Mouse (Mus musculus): ENCODE data around the gene Cep19. TPM values are rescaled to one million over a fixed set of nuclear protein-coding genes. Genes with fewer than 3 reads are reported as not detected.
"Not testable (repeated sequence)": the region's sequence is repeated elsewhere in the genome, so short reads cannot be mapped to it uniquely, and the experiment has no call there.

Cep19 gene
- polyA plus RNA-seq (2016; fragmentation: Nextera tagmentation; extraction: Ambion mirVana) = 39.7 and 43.8 TPM in 2 replicates

DNA sequence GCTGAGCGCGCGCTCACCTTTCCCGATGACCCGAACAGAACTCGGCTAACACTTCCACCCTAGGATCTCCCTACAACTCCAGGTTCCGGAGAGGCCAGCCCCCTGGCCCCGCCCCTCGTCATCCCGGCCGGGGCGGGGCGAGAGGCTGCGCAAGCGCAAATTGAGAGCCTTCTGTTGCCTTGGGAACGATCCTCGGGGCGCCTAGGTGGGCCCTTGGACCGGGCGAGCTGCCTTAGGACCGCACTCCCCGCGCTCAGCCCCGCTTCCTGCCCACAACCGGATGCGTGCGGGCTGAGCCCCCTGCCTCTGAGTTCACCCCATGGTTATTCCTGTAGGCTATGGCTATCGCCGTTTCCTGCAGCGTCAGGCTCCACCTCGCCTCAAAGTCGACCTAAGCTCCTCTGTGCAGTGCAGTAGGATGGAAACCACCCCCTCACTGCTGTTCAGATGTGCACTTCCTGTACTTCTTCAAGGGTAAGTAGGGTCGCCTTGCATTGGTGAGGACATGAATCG is at the start of gene Cep19, which contains the start of gene Pigx:
Cep19 (plus strand) TSS at position 163 of the 513 bp plus-strand sequence.
Pigx (minus strand) TSS at position 103 of the 513 bp plus-strand sequence.
- peak within 1 kb of the TSS; percentile 89 for H3K9ac ChIP-seq
- H3K4me3 ChIP-seq (replicated peaks) = peak within 1 kb of the TSS; percentile 95
- H3K4me1 ChIP-seq = peaks cover 15% of the 10 kb centered on the region
- H3K4me2 ChIP-seq = peak within 1 kb of the TSS; percentile 80
- peak; percentile 98 for ATAC-seq (ENCODE audit: low FRiP score)
- peak within 1 kb of the TSS; percentile 83 for H3K27ac ChIP-seq
- peaks cover 35% of the 10 kb centered on the region for H3K36me3 ChIP-seq (replicated peaks)
- H3K27me3 ChIP-seq = no peaks in the 10 kb centered on the region
- under 1% methylated on average over 34 of the region's 34 CpGs for WGBS
- no peaks in the 10 kb centered on the region for H3K9me3 ChIP-seq

DNA sequence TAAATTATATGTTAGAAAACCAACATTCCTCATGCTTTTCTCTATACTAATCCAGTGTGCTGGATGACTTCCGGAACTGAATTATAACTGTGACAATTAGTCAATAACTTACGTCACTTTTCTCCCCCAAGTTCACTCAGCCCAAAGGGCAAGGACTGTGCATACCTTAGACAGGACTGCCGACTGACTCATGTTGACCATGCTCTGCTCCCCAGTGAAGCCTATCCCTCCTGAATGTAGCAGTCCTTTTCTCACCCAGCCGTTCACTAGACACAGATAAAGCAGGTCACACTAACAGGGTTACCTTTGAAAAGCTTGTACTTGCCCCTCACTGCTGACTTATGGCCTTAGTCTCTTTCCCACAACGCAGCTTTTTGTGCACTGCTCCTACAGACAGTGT is 40.8 kb upstream of the Cep19 start:
- no peaks in the 10 kb centered on the region; the same call in 1 of the 2 replicates for H3K4me1 ChIP-seq
- H3K4me3 ChIP-seq (replicated peaks) = no peak overlapping the region
- no peak overlapping the region for H3K4me2 ChIP-seq
- no peak overlapping the region for H3K27ac ChIP-seq
- no peaks in the 10 kb centered on the region for H3K9me3 ChIP-seq
- H3K9ac ChIP-seq = no peak overlapping the region
- no peaks in the 10 kb centered on the region for H3K36me3 ChIP-seq (replicated peaks)
- ATAC-seq (ENCODE audit: low FRiP score) = no peak
- 87% methylated on average over 5 of the region's 5 CpGs for WGBS
- no peaks in the 10 kb centered on the region for H3K27me3 ChIP-seq

DNA sequence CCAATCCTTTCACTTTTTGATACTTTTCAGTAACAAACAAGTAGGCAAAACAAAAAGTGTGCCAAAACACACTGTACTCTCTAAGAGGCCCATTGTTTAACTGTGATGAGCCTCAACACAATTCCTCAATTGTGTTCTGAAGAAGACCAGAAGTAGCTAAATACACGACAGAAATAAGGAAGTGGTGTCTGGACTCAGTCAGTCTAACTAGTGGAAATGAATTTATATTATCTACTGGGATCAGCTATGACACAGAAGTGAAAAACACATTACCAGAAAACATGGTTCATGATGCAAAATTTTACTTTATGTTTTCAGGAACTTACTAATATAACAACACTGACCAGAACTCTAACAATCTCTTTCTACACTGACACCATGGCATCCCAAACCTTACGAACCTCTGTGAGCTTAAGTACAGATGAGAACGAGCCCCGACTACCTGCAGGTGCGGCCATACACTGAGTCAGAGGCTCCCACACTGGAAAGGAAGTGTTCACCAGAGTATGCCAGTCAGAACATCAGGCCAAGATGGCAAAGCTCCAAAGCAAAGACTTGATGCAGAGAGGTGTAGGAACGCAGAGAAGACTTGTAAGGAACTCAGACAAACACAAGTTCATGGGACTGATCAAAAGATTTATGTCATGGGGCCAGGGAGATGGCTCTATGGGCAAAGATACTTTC is 39.6 kb upstream of the Cep19 start:
- H3K9ac ChIP-seq = no peak overlapping the region
- no peak overlapping the region for H3K4me3 ChIP-seq (replicated peaks)
- H3K27ac ChIP-seq = no peak overlapping the region
- no peaks in the 10 kb centered on the region for H3K36me3 ChIP-seq (replicated peaks)
- H3K27me3 ChIP-seq = no peaks in the 10 kb centered on the region
- no peak overlapping the region for H3K4me2 ChIP-seq
- no peaks in the 10 kb centered on the region for H3K9me3 ChIP-seq
- ATAC-seq (ENCODE audit: low FRiP score) = no peak
- 77% methylated on average over 6 of the region's 6 CpGs for WGBS
- H3K4me1 ChIP-seq = no peaks in the 10 kb centered on the region; the same call in 1 of the 2 replicates

DNA sequence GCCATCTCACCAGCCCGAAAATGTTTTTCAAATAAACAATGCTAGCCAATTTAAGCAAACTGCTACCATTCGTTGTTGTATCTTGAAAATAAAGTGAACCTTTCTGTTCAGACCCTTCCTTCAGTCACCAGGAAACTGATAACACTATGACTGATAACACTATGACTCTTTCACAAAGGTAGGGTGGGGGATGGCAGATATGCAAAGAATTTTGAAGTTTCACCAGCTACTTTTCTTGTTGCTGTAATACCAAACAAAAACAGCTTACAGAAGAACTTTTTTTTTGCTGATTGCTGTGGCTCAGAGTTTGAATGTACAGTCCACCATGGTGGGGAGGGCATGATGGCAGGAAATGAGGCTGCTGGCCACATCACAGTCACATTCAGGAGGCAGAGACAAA is 37.4 kb upstream of the Cep19 start:
- no peaks in the 10 kb centered on the region for H3K9me3 ChIP-seq
- no peaks in the 10 kb centered on the region for H3K27me3 ChIP-seq
- no peak overlapping the region for H3K9ac ChIP-seq
- ATAC-seq (ENCODE audit: low FRiP score) = no peak
- no peak overlapping the region for H3K27ac ChIP-seq
- 88% methylated on average over 2 of the region's 2 CpGs for WGBS
- no peak overlapping the region for H3K4me2 ChIP-seq
- H3K4me1 ChIP-seq = no peaks in the 10 kb centered on the region; the same call in 1 of the 2 replicates
- no peak overlapping the region for H3K4me3 ChIP-seq (replicated peaks)
- H3K36me3 ChIP-seq (replicated peaks) = no peaks in the 10 kb centered on the region

DNA sequence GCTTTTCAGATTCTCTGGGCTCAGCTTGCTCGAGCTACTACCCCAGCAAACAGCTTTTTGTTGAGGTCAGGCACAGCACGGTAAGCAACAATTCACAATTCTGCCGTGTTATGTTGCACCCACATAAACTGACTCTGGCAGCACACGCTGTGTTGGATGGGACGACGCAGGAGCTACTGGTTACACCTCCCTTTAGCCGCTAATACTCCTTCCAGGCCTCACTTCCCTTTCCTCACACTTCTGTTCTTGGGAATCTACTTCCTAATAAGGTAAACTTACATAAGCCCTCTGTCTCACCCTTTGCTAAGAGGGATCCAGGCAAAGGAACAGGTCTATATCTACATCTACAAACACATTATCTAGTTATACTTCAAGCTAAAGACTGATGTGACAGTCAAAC is 35.7 kb upstream of the Cep19 start:
- no peaks in the 10 kb centered on the region for H3K36me3 ChIP-seq (replicated peaks)
- no peak overlapping the region for H3K4me3 ChIP-seq (replicated peaks)
- H3K4me1 ChIP-seq = no peaks in the 10 kb centered on the region; the same call in 1 of the 2 replicates
- no peak overlapping the region for H3K27ac ChIP-seq
- no peak overlapping the region for H3K4me2 ChIP-seq
- no peaks in the 10 kb centered on the region for H3K9me3 ChIP-seq
- ATAC-seq (ENCODE audit: low FRiP score) = no peak
- H3K9ac ChIP-seq = no peak overlapping the region
- no peaks in the 10 kb centered on the region for H3K27me3 ChIP-seq
- 90% methylated on average over 7 of the region's 7 CpGs for WGBS

DNA sequence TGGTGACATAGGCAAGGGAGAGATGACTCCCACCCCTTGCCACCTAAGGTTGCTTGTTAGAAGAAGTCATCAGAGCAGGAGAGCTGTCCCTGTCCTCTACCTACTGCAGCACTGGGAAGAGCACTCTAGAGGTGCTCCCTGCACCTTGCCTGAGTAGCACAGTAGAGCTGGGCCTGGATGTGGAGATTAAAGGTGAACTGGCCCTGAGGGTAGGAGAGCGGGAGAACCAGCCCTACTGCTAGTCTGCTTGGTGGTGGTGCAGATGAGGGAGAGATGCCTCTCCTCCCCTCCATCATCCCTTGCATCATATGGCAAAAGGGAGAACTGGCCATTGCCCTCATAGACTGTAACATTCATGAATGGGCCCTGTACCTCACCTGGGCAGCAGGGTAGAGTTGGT is 32.7 kb upstream of the Cep19 start:
- no peak for ATAC-seq (ENCODE audit: low FRiP score)
- no peak overlapping the region for H3K4me2 ChIP-seq
- H3K27ac ChIP-seq = no peak overlapping the region
- no peaks in the 10 kb centered on the region for H3K9me3 ChIP-seq
- no peaks in the 10 kb centered on the region; the same call in 1 of the 2 replicates for H3K4me1 ChIP-seq
- H3K27me3 ChIP-seq = no peaks in the 10 kb centered on the region
- H3K36me3 ChIP-seq (replicated peaks) = no peaks in the 10 kb centered on the region
- 85% methylated on average over 1 of the region's 1 CpGs for whole genome bisulfite sequencing
- H3K4me3 ChIP-seq (replicated peaks) = no peak overlapping the region
- no peak overlapping the region for H3K9ac ChIP-seq

DNA sequence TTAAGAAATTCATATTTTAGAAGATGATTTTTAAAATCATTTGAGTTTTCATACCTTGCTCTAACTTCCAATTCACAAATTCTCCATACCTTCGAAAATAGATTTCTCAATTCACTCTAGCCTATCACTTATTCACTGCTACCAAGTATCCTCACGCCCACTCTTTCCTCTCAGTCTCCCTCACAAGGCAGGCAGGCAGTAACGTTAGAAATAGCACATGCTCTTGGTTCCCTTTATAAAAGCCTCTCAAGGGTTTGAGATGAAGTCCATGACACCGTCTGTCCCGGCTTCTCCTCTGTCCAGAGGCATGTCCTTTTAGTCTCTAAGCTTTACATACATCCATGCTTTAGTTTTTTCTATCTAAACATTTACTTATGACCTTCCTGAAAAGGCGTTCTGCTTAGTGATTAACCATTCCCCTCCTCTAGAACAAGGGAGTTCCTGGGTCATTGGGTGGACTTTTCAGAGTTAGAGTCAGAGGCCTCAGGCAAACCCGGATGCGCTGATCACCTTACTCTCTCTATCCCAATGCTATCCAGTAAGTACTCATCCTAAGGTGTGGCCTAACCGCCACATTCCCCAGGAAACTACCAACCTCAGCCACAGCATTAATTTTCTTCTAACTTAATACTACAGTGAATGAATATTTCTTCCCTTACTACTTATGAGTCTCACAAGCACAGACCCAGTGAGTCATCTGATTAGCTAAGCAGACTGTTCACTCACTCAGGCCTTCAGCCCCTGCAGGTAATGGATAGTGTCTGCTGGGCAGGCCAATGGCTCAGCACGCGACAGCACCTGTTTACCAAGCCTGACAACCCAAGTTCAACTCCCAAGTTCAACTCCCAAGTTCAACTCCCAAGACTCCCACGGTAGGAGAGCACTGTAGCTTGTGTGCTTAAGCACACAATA is 31.0 kb upstream of the Cep19 start:
- H3K36me3 ChIP-seq (replicated peaks) = no peaks in the 10 kb centered on the region
- no peaks in the 10 kb centered on the region for H3K27me3 ChIP-seq
- WGBS = 85% methylated on average over 12 of the region's 12 CpGs
- no peak overlapping the region for H3K9ac ChIP-seq
- no peak overlapping the region for H3K27ac ChIP-seq
- H3K4me3 ChIP-seq (replicated peaks) = no peak overlapping the region
- ATAC-seq (ENCODE audit: low FRiP score) = no peak
- H3K4me2 ChIP-seq = no peak overlapping the region
- H3K9me3 ChIP-seq = no peaks in the 10 kb centered on the region
- no peaks in the 10 kb centered on the region; the same call in 1 of the 2 replicates for H3K4me1 ChIP-seq

DNA sequence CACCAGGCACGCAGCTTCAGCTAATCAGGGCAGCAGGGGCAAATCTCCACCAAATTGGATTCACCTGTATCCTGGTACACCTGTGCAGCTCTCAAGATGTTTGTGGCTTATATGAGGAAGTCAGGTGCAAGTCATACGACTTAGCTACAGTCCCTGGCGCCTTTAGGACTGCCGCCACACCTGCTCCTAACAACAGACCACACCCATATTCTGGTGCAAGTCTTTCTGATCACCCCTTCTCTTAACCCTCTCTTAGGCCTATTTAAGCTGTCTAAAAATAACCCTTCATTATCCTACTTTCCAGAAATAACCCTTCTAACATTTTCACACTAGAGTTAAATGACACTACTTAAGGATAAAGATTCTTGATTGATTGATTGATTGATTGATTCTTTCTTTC is 29.5 kb upstream of the Cep19 start:
- ATAC-seq (ENCODE audit: low FRiP score); H3K4me2 ChIP-seq: not testable (repeated sequence)

DNA sequence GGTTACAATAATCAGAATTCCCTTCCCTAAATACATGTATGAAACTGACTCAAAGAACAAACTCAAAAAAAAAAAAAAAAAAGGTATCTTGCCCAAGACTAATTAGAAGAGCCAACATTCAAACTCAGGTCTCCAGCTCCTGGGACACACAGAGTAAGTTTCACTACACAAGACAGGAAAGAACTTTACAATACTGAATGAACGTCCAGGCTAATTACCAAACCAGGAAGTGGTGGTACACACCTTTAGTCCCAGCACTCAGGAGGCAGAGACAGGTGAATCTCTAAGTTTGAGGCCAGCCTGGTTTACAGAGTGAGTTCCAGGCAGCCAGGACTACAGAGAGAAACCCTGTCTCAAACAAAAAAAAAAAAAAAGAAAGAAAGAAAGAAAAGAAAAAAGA is 23.8 kb upstream of the Cep19 start:
- ATAC-seq (ENCODE audit: low FRiP score) = no peak
- Histone ChIP-seq H3K4me3 (replicated peaks) (no peak overlapping the region), H3K27me3 (no peaks in the 10 kb centered on the region), H3K9me3 (no peaks in the 10 kb centered on the region), H3K9ac (no peak overlapping the region), H3K4me2 (no peak overlapping the region), H3K4me1 (peaks cover 18% of the 10 kb centered on the region), H3K27ac (no peak overlapping the region), H3K36me3 (replicated peaks) (no peaks in the 10 kb centered on the region)
- 59% methylated on average over 1 of the region's 1 CpGs for WGBS

More for the DNA sequence above, 29.5 kb upstream of the Cep19 start:
- H3K9ac ChIP-seq; H3K36me3 ChIP-seq (replicated peaks); H3K4me3 ChIP-seq (replicated peaks); H3K9me3 ChIP-seq; H3K27me3 ChIP-seq; H3K4me1 ChIP-seq; H3K27ac ChIP-seq: not testable (repeated sequence)
- WGBS = 88% methylated on average over 4 of the region's 4 CpGs

DNA sequence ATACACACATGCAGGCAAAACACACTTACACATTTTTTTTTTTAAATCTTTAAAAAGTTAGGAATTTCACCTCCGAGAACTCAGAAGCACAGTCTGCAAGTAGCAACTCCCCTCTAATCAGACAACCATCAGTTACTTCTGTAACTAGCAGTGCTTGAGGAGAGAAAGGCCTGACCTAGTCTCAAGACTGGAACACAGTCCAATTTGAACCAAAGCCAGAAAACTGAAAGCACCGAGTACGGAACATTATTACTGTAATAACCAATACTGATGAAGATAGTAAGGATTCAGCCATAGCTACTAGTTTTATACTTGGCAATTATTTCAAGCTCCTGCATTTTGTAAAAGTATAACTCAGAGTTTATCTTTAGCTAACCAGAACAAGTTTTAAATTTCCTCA is 23.2 kb upstream of the Cep19 start:
- Histone ChIP-seq H3K36me3 (replicated peaks) (no peaks in the 10 kb centered on the region), H3K4me3 (replicated peaks) (no peak overlapping the region), H3K27me3 (no peaks in the 10 kb centered on the region), H3K4me2 (0 out of 2 replicates have a peak overlapping the region, but pooled peaks have one; percentile 15), H3K27ac (no peak overlapping the region), H3K4me1 (peaks cover 18% of the 10 kb centered on the region), H3K9ac (no peak overlapping the region), H3K9me3 (no peaks in the 10 kb centered on the region)
- ATAC-seq (ENCODE audit: low FRiP score) = no peak
- 81% methylated on average over 3 of the region's 3 CpGs for WGBS

DNA sequence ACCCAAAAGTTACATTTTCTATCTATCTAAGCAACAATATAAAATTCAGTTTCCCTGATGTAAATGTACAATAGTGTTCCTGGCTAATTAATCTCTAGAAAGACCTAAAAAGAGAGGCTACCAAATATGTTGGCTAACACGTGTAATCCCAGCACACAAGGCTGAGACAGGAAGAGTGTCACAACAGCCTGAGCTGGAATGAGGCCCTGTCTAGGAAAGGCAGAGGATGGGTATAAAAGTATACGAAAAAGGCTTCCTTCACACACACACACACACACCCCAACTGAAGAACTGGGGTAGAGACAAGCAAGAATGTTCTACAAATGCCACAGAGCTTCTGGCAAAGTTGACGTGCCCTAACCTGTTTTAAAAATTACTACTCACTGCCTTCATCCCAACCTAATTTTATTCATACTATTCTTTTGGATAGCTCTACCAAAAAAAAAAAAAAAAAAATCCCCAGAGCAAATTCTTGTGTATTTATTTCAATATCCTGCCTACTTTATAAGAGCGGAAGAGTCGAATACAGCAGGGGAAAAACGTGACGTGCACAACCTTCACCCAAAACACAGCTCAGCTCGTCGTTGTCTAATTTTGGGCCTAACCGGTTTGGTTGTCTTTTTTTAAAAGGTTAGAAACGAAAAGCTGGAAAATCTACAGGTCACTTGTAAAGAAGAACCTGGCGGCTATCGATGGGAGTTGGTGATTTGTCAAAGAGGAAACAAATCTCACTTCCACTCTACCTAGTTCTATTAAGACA is 21.8 kb upstream of the Cep19 start:
- Histone ChIP-seq H3K27me3 (no peaks in the 10 kb centered on the region), H3K4me1 (peaks cover 18% of the 10 kb centered on the region), H3K4me3 (replicated peaks) (peak overlapping the region; percentile 97), H3K4me2 (peak overlapping the region; percentile 57), H3K27ac (peak overlapping the region; percentile 97; the same call in 1 of the 2 replicates), H3K36me3 (replicated peaks) (0 out of 2 replicates have a peak, but pooled peaks cover 6% of the 10 kb centered on the region), H3K9ac (peak overlapping the region; percentile 98), H3K9me3 (no peaks in the 10 kb centered on the region)
- ATAC-seq (ENCODE audit: low FRiP score) = no peak
- 11% methylated on average over 13 of the region's 13 CpGs for WGBS

Data from forebrain, embryonic 12.5 days (tissue).